Mouse (Mus musculus): ENCODE measurements around the gene Dock1.

- TF ChIP-seq POLR2A (IDR thresholded peaks at IDR 0.05; ENCODE audit: low read depth, low read length) (no peak), CTCF (IDR thresholded peaks at IDR 0.05; ENCODE audit: borderline replicate concordance, insufficient read depth, low read length) (no peak)
Observed at GRCm38 (mm10) chr7:134688332-134688731, 17.9 kb downstream of the Dock1 start.

All from embryonic fibroblast, embryonic 13.5 days (primary cell).